Mouse (Mus musculus) liver, adult (tissue): ENCODE results near the gene Klf8.

Experiments
- GATA4 ChIP-seq: IDR thresholded peaks from 2 replicates; pipeline ENCODE4 v1.6.1; 2014; ENCODE audit warnings: mild to moderate bottlenecking, low read length; ENCODE audit not compliant: insufficient replicate concordance

The Klf8 gene

GRCm38 (mm10) chrX:153381753-153382152, 144.5 kb downstream of the Klf8 start:
- no peak for TF ChIP-seq GATA4

GRCm38 (mm10) chrX:153389291-153389690, 152.0 kb downstream of the Klf8 start:
- no peak for TF ChIP-seq GATA4

- no peak for TF ChIP-seq GATA4
Measured at GRCm38 (mm10) chrX:153417067-153417466, 179.8 kb downstream of the Klf8 start.

GRCm38 (mm10) chrX:153433659-153434293, 196.5 kb downstream of the Klf8 start:
- TF ChIP-seq GATA4 = no peak

GRCm38 (mm10) chrX:153439573-153439972, 202.3 kb downstream of the Klf8 start:
- TF ChIP-seq GATA4 = no peak

- TF ChIP-seq GATA4 = no peak
Measured at GRCm38 (mm10) chrX:153440018-153440417, 202.8 kb downstream of the Klf8 start.
